Mouse (Mus musculus): ENCODE measurements around the gene March9. TPM values are rescaled to one million over a fixed set of nuclear protein-coding genes. Genes with fewer than 3 reads are reported as not detected.
"Not testable (repeated sequence)": the region's sequence is repeated elsewhere in the genome, so short reads cannot be mapped to it uniquely, and the experiment has no call there.

Gene March9
- polyA plus RNA-seq, 2 experiments = 0.07 TPM; not detected in 1

DNA sequence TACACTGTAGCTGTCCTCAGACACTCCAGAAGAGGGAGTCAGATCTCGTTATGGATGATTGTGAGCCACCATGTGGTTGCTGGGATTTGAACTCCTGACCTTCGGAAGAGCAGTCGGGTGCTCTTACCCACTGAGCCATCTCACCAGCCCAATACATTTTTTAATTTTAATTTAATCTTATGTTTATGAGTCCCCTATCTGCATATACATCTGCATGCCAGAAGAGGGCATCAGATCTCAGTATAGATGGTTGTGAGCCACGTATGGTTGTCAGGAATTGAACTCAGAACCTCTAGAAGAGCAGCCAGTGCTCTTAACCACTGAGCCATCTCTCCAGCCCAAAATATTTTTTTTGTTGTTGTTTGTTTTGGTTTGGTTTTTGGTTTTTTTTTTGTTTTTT, 12.3 kb upstream of the March9 start:
- not testable (repeated sequence) for H3K4me2 ChIP-seq (ENCODE audit: low read depth); H3K9me3 ChIP-seq (ENCODE audit: control insufficient read depth, low read length); H3K27me3 ChIP-seq (ENCODE audit: control insufficient read depth, insufficient read depth, low read length); ATAC-seq (ENCODE audit: insufficient read depth); DNase-seq (ENCODE audit: low read depth in 3 of 3, low spot score in 3 of 3); H3K27ac ChIP-seq; H3K36me3 ChIP-seq (replicated peaks; ENCODE audit: control insufficient read depth, insufficient read depth, low read depth); H3K9ac ChIP-seq (replicated peaks); H3K4me3 ChIP-seq (ENCODE audit: insufficient read depth in 1 of 2, low read depth in 2 of 2, low read length in 2 of 2)
- peak; percentile 21; the same call in 1 of the 2 replicates for TF ChIP-seq CTCF (IDR thresholded peaks at IDR 0.05; ENCODE audit: low read depth)
- H3K4me1 ChIP-seq (replicated peaks; ENCODE audit: control insufficient read depth in 2 of 2, insufficient read depth in 2 of 2, low read length in 1 of 2) = peaks cover 0 to 28% of the 10 kb centered on the region in 2 experiments; a peak in 3 of 4 replicates
- 74% methylated on average over 4 of the region's 4 CpGs for WGBS (ENCODE audit: insufficient replicate concordance)

DNA sequence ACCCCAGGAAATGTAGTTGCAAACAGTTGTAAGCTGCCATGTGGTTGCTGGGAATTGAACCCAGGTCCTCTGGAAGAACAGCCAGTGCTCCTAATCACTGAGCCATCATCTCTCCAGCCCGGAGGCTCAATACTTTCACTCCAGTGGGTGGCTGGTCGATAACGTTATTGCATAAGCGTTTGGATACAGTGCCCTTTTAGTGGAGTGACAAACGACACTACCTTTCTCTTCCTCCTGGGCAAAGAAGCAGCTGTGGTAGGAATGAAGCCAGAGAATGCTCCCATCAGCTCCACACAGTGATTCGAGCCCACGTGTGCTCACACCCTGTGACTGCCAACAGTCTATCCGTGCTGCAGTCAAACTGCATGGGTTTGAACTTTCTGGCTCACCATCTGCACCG, 11.2 kb upstream of the March9 start:
- Histone ChIP-seq H3K9me3 (ENCODE audit: control insufficient read depth, low read length) (no peaks in the 10 kb centered on the region), H3K36me3 (replicated peaks; ENCODE audit: control insufficient read depth, insufficient read depth, low read depth) (peaks cover 16% of the 10 kb centered on the region), H3K4me2 (ENCODE audit: low read depth) (peak overlapping the region; percentile 75), H3K27me3 (ENCODE audit: control insufficient read depth, insufficient read depth, low read length) (no peaks in the 10 kb centered on the region), H3K4me3 (ENCODE audit: insufficient read depth in 1 of 2, low read depth in 2 of 2, low read length in 2 of 2) (peak overlapping the region; percentile 59 to 89; a peak in 3 of 4 replicates), H3K4me1 (replicated peaks; ENCODE audit: control insufficient read depth in 2 of 2, insufficient read depth in 2 of 2, low read length in 1 of 2) (peaks cover 0 to 21% of the 10 kb centered on the region in 2 experiments; a peak in 3 of 4 replicates), H3K9ac (replicated peaks) (no peak overlapping the region), H3K27ac (no peak overlapping the region)
- TF ChIP-seq CTCF (IDR thresholded peaks at IDR 0.05; ENCODE audit: low read depth) (no peak), EP300 (IDR thresholded peaks at IDR 0.05; ENCODE audit: low read depth) (no peak)
- DNase-seq (ENCODE audit: low read depth in 3 of 3, low spot score in 3 of 3) (no peak), ATAC-seq (ENCODE audit: insufficient read depth) (no peak)
- 52% methylated on average over 9 of the region's 9 CpGs for WGBS (ENCODE audit: insufficient replicate concordance)

DNA sequence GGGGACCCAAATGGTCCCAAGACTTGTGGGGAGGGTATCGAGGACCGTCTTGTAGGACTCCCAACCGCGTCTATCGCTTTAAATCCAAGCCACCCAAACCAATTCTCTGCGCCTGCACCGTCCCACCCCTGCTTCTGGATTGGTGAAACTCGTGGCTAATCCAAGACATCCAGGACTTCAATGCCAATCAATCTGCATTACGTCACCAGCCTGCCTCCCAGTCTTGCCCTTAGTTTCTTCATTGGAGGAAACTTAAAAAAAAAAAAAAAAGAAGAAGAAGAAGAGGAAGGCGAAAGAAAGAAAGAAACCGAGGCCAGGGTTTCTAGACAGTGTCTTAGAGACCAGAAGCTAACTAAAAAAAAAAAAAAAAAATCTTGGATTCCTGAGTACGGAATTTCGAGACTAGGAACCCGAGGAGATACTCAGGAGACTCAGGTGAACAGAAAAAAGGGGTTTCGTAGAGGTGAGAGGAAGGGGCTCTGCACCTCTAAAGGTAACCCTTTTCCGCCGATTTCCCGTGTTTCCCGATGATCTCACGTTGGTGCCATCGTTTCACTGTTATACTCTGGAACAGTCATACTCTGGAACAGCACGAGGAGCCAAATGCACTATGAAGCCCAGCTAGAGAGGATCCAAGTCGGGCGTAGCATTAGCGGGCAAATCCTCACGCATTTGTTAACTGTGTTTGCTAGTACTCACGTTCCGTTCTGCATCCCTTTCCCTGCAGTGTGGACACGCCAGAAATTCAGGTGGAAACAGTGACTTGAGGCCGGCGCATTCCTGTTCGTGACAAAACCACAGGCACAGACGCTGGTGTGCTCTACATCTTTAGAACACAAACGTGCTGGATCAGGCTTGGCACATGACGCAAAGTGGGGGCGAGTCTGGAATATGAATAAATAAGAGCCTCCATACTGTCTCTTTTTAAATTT, 10.5 kb upstream of the March9 start, which contains the start of gene Tspan31:
TSS of gene Tspan31 (minus strand) at position 75 of the 932 bp plus-strand sequence.
- peak within 1 kb of the TSS; percentile 59 to 99 for H3K4me3 ChIP-seq (ENCODE audit: insufficient read depth in 1 of 2, low read depth in 2 of 2, low read length in 2 of 2)
- TF ChIP-seq CTCF (IDR thresholded peaks at IDR 0.05; ENCODE audit: low read depth) (no peak), EP300 (IDR thresholded peaks at IDR 0.05; ENCODE audit: low read depth) (no peak)
- peaks cover 23% of the 10 kb centered on the region for H3K36me3 ChIP-seq (replicated peaks; ENCODE audit: control insufficient read depth, insufficient read depth, low read depth)
- H3K9me3 ChIP-seq (ENCODE audit: control insufficient read depth, low read length) = no peaks in the 10 kb centered on the region
- peak within 1 kb of the TSS; percentile 36; the same call in 1 of the 2 replicates for H3K27ac ChIP-seq
- DNase-seq (ENCODE audit: low read depth in 3 of 3, low spot score in 3 of 3) (peak; percentile 92 to 93 (median 93)), ATAC-seq (ENCODE audit: insufficient read depth) (peak; percentile 84)
- H3K4me1 ChIP-seq (replicated peaks; ENCODE audit: control insufficient read depth in 2 of 2, insufficient read depth in 2 of 2, low read length in 1 of 2) = peaks cover 0 to 21% of the 10 kb centered on the region in 2 experiments; a peak in 3 of 4 replicates
- WGBS (ENCODE audit: insufficient replicate concordance) = 1% methylated on average over 36 of the region's 36 CpGs
- peak within 1 kb of the TSS; percentile 75 for H3K4me2 ChIP-seq (ENCODE audit: low read depth)
- H3K9ac ChIP-seq (replicated peaks) = peak within 1 kb of the TSS; percentile 46
- no peaks in the 10 kb centered on the region for H3K27me3 ChIP-seq (ENCODE audit: control insufficient read depth, insufficient read depth, low read length)

DNA sequence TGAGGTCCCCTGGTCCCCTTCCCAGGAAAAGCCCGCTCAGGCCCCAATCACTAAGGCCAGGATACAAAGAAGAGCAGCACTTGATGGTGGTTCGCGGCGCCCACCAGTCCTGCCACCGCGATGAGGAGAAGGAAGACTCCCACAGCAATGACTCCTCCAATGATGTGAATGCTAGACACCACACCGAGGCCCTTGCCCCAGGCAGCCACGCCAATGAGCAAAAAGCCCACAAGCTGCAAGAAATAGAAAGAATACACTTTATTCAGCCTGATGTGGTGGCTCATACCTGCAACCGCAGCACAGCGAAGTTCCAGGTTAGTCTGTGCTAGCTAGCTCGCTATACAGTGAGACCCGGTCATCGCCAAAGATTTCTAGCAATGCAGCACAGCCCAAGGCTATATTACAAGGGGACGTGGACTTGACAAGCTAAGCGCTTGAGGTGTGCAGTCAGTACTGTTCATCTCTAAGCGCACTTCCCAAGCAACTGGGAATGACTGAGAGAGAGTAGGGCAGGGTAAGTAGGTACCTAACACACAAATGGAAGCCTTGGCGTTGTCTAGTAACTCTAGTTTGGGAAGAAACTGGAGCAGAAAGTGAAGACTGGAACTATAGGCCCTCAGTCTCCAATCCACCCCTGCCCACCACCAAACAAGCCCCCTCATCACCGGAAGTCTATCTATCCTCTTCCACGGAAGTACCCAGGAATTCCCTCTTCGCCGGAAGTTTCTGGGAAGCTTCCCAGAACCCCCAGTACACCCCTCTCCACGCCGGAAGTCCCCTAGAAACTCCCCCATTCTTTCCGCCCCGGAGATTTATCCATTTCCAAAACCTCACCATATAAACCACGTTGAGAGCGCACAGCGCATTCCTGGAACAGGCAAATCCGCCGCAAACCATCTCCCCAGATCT, 9.6 kb upstream of the March9 start:
- ATAC-seq (ENCODE audit: insufficient read depth) (peak; percentile 5; the same call in 1 of the 2 replicates), DNase-seq (ENCODE audit: low read depth in 3 of 3, low spot score in 3 of 3) (no peak)
- Histone ChIP-seq H3K4me3 (ENCODE audit: insufficient read depth in 1 of 2, low read depth in 2 of 2, low read length in 2 of 2) (peak overlapping the region; percentile 59 to 99), H3K36me3 (replicated peaks; ENCODE audit: control insufficient read depth, insufficient read depth, low read depth) (peaks cover 31% of the 10 kb centered on the region), H3K27me3 (ENCODE audit: control insufficient read depth, insufficient read depth, low read length) (no peaks in the 10 kb centered on the region), H3K4me1 (replicated peaks; ENCODE audit: control insufficient read depth in 2 of 2, insufficient read depth in 2 of 2, low read length in 1 of 2) (peaks cover 4 to 26% of the 10 kb centered on the region in 2 experiments; a peak in 3 of 4 replicates), H3K9me3 (ENCODE audit: control insufficient read depth, low read length) (no peaks in the 10 kb centered on the region), H3K9ac (replicated peaks) (peak overlapping the region; percentile 35), H3K4me2 (ENCODE audit: low read depth) (peak overlapping the region; percentile 75), H3K27ac (peak overlapping the region; percentile 36; the same call in 1 of the 2 replicates)
- TF ChIP-seq CTCF (IDR thresholded peaks at IDR 0.05; ENCODE audit: low read depth) = no peak
- no peak for TF ChIP-seq EP300 (IDR thresholded peaks at IDR 0.05; ENCODE audit: low read depth)
- 7% methylated on average over 30 of the region's 30 CpGs for WGBS (ENCODE audit: insufficient replicate concordance)
